Mouse (Mus musculus): ENCODE measurements around the gene Slc22a23. TPM values are rescaled to one million over a fixed set of nuclear protein-coding genes. Genes with fewer than 3 reads are reported as not detected.

The Slc22a23 gene
- total RNA-seq, 2 experiments from 2014 or later: 13.1 to 13.4 TPM

DNA sequence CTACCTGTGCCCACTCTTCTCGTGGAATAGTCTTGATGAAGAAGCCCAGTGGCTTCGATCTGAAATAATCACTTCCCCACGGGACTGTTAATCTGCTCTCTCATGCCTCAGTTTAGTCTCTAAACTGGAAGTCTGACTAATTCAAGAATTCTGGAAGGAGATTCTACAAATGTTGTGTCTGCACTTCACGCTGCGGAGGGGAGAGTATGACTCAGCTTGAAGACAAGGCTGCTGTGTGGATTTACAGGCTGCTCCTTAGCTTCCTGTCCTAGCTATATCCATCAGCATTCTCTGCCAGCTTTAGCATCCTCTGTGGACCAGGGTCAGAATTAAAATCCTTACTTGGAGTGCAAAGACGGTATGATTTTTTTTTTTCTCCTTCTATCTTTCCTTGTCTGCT, 112.0 kb downstream of the Slc22a23 start:
- DNase-seq: no peak

DNA sequence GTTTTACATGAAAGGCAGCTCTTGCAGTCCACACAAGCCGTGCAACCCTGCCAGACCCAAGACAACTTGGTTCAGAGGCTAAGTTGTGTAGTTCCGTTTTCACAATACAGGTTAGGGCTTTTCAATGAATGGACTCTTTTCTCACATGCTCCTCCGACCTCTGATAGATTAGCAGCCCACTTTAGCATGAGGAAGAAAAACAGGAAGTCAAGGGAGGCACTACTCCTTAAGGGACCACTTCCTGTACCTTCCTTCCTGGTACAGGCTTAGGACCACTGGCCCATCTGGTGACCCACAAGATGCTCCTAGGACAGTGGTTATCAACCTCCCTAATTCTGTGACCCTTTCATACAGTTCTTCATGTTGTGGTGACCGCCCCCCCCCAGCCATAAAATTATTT, 116.1 kb downstream of the Slc22a23 start:
- no peak for DNase-seq

DNA sequence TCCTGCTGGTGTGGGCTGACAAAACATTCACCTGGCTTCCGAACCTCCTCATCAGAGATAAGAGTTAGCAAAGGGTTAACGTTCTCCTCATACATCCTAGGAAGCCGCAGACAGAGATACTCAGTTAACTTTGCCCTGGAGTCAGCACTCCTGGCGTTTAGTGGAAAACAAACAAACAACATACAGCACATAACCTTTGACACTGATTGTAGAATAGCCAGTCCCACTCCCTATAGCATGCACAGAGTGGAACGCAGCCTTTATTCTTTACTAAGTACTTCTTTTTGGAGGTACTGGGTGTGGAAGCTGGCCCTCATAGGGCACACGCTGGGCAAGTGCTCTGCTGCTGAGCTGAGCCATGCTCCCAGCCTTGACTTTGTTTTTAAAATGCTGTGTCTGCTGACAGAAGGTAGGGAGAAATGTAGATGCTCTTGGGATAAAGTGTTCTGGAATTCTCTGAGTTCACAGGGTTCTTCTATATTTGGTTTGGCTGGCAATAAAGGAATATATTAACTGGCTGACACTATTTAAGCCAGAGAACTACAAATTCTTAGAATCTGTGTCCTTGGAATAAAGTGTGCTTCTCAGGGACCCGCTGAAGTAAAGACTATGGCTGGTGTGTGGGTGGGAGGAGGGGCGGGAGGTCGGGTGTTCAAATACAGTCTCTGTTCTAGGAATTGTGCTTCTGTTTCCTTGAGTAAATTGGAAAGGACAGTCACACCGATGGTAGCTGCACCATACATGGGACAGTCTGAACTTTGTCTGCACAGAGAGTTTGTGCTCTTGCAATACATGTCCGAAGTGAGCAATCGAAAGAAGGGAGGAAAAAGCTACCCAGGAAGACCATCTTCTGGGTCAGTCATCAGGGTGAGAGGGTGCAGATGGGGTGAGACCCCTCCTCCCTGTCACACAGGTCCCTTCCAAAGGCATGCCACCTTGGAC, 117.0 kb downstream of the Slc22a23 start:
- no peak for DNase-seq

DNA sequence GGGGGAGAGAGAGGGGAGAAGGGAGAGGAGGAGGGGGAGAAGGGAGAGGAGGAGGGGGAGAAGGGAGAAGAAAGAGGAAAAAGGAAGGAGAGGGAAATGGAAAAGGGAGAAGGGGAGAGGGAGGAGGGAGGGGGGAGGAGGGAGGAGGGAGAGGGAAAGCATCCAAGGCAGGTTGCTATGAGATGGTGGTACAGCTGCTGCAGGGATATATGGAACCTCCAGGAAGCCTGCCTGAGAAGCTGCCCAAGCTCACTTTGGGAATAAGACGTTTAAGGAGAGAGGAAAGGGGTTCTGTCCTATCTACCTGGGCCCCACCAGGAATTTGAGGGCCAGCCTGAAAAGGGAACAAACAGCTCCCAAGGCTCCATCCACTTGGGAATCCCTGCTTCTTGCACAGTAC, 118.0 kb downstream of the Slc22a23 start:
- no peak for DNase-seq

GRCm38 (mm10) chr13:34222985-34223384, 122.0 kb downstream of the Slc22a23 start:
- DNase-seq: peak; percentile 82

- no peak for DNase-seq
These were observed 125.3 kb downstream of the Slc22a23 start for GRCm38 (mm10) chr13:34219728-34220127.

DNA sequence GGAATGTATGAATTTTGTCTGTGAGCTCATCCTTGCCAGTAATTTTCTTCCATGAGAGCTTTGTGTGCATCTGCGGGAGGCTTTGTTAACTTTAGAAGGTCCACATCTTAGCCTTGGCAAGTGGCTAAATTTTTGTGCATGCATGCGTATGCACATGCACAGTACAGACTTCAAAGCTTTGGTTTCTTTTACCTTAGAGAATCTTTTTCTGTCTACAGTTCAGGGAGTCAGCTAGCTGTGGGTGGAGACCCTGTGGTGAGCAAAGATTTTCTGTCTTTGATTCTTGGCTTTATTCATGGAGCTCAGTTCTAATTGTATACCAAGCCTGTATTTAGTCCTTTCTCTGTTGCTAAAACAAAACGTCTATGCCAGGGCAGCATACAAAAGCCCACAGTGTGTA, 126.2 kb downstream of the Slc22a23 start:
- no peak for DNase-seq

DNA sequence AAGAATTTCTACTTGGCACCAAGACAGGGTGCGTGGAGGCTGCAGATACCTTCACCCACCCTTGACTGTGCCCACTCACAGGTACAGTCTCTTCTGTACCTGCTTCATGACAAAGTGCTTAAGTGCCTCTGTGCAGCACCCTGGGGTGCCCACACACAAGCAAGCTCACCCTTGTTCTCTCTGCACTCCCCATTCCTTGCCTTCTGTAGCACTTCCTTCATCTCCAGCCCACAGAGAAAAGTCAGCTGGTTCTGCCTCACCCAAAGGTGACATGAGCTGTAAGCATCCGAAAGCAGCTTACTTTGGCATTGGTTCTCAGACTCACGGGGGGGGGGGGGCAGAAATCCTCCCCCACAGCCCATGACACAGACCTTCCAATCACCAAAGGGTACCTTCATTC, 130.1 kb downstream of the Slc22a23 start:
- DNase-seq: no peak

- DNase-seq: no peak
These were observed 132.2 kb downstream of the Slc22a23 start for GRCm38 (mm10) chr13:34212735-34213212.

DNA sequence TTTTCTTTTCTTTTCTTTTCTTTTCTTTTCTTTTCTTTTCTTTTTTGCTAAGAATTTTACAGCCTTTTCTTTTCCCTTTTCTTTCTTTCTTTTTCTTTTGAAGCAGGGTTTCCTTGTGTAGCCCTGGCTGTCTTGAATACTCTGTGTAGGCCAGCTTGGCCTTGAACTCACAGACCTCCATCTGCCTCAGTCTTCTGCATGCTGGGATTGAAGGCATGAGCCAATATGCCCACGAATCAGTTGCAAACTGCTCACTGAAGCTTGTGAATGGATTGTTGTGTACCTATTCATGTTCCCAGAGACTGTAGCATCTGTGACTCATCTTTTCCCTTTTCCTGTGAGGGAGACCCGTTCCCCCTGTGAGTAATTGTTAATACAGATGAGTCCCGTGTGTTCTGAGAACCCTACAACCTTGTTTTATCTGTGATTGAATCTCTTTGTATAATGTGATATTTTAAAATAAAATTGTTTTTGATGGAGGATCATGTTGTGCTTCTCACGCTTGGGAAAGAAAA, 133.7 kb downstream of the Slc22a23 start:
- DNase-seq: no peak

DNA sequence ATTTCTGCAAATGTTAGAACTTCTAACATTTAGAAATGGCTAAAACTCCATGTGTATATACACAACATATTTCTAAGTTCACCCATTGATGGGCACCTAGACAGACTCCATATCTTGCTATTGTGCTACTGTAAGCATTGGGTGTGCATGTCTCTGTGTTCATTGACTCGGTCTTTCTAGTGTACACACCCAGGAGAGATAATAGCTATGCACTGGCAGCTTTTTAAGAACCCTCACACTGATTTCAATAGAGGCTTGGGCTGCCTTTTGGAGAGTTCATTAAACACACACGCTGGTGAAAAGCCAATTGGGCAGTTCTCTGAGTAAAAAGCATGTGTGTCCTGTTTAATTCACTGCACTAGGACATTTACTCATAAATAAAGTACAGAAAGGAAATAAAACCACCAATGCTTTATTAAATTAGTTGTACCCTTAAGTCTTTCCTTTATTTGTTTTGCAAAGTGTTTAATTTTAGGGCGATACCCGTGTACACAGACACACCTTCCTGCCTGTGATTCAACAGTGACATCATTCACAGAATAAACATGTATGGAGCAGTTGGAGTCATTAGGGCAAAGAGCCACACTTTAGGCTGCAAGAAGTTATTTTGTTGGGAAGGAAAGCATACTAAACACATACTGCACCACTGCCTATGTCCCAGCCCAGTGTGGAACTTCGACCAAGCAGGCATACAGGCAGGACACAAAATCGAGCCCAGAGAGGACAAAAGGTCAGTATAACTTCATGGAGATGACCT, 137.1 kb downstream of the Slc22a23 start:
- no peak for DNase-seq

- DNase-seq: peak; percentile 27
These were observed 139.8 kb downstream of the Slc22a23 start for GRCm38 (mm10) chr13:34205216-34205615.

GRCm38 (mm10) chr13:34195676-34196075, 149.3 kb downstream of the Slc22a23 start:
- DNase-seq: no peak

DNA sequence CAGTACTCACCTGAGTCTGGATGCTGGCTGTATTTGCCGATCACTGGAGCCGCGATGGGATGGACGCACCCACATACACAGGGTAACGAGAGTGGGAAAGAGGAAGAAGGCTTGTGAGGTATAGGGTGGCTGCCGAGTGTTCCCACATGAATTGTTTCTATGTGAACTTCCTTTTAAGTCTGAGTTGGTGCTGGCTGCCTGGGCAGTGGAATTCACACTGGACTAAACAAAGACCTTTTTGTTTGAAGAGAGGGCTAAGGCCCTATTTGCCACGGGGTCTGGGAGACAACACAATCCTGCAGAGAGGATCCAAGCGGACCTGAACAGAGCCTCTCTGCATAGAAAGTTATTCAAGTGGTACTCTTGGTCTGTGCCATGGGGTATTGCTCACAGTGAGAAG, 151.6 kb downstream of the Slc22a23 start:
- no peak for DNase-seq

GRCm38 (mm10) chr13:34192414-34193191, 152.4 kb downstream of the Slc22a23 start:
- DNase-seq: peak; percentile 68

DNA sequence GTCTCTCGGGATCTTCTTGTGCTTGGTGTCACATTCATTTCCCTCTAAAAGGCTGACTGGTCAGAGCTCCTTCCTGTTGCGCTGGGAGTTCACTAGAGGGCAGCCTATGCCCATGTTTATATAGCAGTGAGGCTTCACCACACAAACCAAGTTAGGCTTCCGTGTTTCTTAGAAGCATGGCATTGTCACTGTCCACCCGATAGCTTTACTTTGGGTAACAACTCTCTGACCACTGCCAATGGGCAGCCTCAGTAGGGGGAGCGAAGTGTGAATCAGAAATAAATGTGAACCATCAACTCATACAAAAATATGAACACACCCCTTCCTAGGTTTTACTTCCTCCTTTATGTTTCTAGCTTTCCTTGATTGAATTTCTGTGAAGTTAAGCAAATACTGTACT, 157.4 kb downstream of the Slc22a23 start:
- peak; percentile 74 for DNase-seq

- peak; percentile 20 for DNase-seq
These were observed 159.6 kb downstream of the Slc22a23 start for GRCm38 (mm10) chr13:34185371-34185770.

DNA sequence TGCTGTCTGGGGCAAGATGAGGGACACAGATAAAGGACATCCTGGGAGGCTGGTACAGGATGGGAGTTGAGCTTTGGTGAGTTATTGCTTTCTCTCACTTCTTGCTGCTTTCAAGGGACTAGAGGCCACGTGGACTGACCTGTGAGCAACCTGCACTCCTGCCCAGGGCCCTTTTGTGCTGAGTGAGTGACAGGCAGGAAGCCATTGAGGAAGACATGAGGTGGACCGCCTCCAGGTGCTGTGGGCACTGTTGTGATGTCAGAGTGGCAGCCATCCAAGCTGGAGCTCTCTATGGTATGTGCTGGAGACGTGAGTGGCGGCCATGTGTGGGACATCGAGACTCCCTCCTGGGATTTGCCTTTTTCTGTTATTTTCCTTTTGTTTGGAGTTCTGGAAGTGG, 163.4 kb downstream of the Slc22a23 start:
- DNase-seq: no peak

- DNase-seq: no peak
These were observed 171.0 kb downstream of the Slc22a23 start for GRCm38 (mm10) chr13:34174025-34174424.

- no peak for DNase-seq
These were observed 181.5 kb downstream of the Slc22a23 start for GRCm38 (mm10) chr13:34163304-34163975.

DNA sequence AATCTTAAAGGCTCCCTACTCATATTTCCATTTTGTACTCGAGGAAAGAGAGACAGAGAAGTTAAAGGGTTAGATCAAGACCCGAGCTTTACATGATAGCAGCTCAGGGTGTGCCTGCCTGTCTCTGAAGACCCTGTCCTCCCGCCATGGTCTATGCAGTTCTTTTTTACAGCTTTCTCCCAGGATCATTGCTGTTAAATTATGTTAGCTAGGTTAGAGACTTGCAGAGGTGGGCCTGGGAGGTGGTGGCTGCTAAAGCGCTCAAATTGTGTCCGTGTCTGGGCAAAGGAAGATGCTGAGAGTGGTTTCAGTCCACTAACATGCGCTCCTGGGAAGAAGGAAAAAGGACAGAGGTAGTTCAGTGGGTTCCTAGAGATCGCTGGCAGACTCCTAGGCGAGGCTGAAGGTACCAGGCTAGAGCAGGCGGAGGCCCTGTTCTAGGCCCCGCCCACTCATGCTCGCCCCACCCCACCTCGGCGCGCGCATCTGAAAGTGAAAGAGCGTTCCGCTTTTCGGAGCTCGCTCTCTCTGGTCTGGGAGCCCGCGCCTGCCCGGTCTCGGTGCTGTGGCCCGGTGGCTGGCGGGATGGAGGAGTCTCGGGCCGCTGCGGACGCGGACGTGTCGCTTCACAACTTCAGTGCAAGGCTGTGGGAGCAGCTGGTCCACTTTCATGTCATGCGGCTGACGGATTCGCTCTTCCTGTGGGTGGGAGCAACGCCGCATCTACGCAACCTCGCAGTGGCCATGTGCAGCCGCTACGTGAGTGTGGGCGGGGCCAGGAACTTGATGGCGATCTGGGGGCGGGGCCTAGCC, 182.3 kb downstream of the Slc22a23 start, which contains the start of gene Psmg4:
Gene Psmg4 (plus strand): TSS at position 474 of the 813 bp plus-strand sequence.
- peak; percentile 96 for DNase-seq

All from adrenal gland, postnatal 10 days (tissue).